Mouse (Mus musculus) layer of hippocampus, adult 9-10 months (tissue): ENCODE data around the gene Snupn.

ENCODE experiments used
- DNase-seq: peaks from one replicate; pipeline ENCODE4 v3.0.0; 2022; ENCODE audit warnings: low spot score

The Snupn gene

DNA sequence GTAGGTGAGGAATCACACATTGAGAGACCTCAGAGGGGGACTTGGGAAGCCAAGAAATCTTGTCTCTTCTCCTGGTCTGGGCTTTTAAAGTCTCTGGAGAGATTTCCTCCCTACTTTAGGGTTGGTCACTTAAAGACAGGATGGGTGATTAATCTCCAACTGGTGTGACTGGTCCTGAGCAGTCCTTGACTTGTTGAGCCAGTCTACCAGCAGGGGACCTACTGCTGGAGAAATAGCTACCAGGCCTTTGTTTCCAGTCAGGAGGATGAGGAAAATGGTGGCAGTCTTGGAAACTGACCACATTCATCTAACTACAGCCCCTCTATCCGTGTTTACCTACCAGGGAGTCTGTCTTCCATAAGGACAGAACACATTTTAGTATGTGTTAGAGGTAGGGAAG is 61.7 kb downstream of the Snupn start:
- no peak for DNase-seq

DNA sequence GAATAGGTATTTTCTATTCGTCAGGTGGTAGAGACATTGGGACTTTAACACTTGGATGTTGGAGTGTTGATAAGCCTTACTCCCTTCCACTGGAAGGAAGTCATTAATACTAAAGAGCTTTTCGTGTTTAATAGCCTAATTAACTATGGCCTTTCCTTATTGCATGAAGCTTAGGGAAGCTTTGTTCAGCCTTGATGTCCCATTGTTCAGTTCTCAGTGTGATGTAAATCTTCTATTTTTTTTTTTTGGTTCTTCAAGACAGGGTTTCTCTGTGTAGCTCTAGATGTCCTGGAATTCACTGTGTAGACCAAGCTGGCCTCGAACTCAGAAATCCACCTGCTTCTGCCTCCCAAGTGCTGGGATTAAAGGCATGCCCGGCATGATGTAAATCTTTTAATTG is 62.2 kb downstream of the Snupn start:
- DNase-seq: no peak

DNA sequence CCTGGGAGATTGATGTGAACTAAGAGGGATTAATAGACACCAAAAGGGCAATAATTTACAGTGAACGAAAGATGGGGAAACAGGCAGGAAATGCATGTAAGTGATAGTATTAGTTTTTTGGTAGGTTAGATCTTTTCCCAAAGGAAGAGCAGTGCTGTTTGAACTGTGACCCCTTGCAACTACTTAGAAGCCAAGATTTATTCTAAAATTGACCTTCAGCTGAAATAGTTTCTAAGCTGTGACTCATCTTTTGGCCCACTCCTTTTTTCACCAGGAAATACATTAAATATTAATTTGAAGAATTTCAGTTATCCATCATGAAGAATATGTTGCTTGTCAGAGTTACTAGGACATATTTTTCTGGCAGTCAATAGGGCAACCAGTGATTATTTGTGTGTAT is 63.1 kb downstream of the Snupn start:
- no peak for DNase-seq

DNA sequence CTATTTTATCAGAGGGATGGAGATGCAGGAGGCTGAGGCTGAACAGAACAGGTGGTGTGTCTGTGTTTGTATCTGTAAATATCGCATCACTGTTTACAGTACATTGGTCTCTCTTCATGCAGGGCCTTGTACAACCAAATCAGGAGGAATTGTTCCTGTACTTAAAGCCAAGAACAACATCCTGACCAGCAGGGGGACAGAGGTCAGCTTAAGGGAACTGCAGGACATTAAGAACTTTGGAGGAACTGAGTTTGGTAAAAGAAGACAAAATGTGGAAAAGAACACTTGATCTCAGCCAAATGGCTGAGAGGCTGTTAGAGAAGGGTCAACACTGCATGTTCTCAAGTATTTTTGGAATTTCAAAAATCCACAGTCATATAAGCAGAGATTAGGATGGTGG is 64.1 kb downstream of the Snupn start:
- no peak for DNase-seq

DNA sequence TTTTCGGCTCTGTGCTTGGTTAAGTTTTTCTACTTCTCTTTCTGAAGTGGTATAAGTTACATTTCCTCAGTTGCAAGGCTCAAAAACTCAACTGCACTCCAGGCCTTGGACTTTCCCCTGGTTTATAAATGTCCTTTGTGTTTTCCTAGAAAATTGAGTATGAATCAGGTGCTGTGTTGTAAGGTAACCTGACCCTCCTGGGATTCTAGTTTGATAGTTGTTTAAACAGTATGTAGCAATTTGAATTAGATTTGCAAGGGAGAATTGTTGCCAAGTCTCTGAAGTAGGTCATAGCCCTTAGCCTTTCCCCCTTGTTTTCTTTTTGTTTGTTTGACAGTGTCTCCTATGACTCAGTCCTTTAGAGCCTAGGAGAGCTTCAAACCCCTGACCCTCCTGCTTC is 67.0 kb downstream of the Snupn start:
- DNase-seq: no peak

DNA sequence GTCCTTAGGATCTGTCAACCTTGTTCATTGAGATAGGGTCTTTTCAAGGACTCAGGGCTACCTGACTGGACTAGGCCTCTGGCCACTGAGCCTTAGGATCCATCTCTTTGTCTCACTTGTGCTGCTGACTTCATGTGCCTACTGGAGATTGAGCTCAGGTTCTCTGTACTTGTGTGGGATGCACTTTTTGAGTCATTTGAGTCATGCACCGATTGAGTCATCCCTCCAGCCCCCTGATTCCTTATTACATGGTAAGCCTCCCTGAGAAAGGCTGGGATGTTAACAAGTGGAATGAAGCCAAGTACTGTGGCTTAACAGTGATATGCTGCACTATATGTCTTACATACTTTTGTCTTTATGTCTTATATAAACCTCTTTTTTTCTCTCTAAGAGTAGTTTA is 81.1 kb downstream of the Snupn start:
- DNase-seq: no peak
